Mouse (Mus musculus): ENCODE measurements at regions not wholly inside any gene's neighbourhood (a gene's known extent, or its start where the extent isn't known, plus 50 kb on each side); places are given as distances from the start of the nearest gene placed in this dataset.

- TF ChIP-seq CHD2 (IDR thresholded peaks at IDR 0.05; ENCODE audit: low read depth, low read length) (no peak), HCFC1 (IDR thresholded peaks at IDR 0.05; ENCODE audit: borderline replicate concordance, insufficient read depth, low read length) (no peak), ZNF384 (IDR thresholded peaks at IDR 0.05; ENCODE audit: low read depth, low read length) (no peak), ZC3H11A (IDR thresholded peaks at IDR 0.05; ENCODE audit: borderline replicate concordance, low read depth, low read length) (no peak), MAFK (IDR thresholded peaks at IDR 0.05; ENCODE audit: insufficient read depth, low read depth, low read length) (no peak)
Measured at GRCm38 (mm10) chr8:34233705-34234104, 122.2 kb upstream of the Gm10131 start.

Data from ES-E14 (cell line).